22 mouse cellular contexts compared by ENCODE assay signal in genomic region chr7:4139391-4139790, GRCm38 (mm10). TPM values are rescaled to one million over a fixed set of nuclear protein-coding genes. Genes with fewer than 3 reads are reported as not detected.
DNase-seq lines count a peak whose midpoint lies in the region; ATAC-seq and TF ChIP-seq lines count a peak whose summit lies in the region.
"Had no signal": no experiment of that assay in that cellular context is flagged by ENCODE, and none has a peak within 500 bp of the region (broad histone marks: within the 10 kb centered on the region; RNA-seq: fewer than 3 reads in every experiment).

No protein-coding gene starts in this region.

- ATAC-seq in midbrain, embryonic 12.5 days (ENCODE audit: low FRiP score, low read depth) = no peak
- ATAC-seq in midbrain, embryonic 15.5 days (replicated peaks) = no peak
- ATAC-seq in stomach, postnatal 0 days (ENCODE audit: low FRiP score, low TSS enrichment) = no peak
- ATAC-seq: forebrain, postnatal 0 days; inflammation-experienced regulatory T-cells, adult 6 months; midbrain, embryonic 16.5 days had no signal

- peaks cover 60% of the 10 kb centered on the region for H3K36me3 ChIP-seq in midbrain, embryonic 12.5 days
- peaks cover 51% of the 10 kb centered on the region for H3K36me3 ChIP-seq in midbrain, embryonic 15.5 days (replicated peaks)
- peaks cover 47% of the 10 kb centered on the region for H3K36me3 ChIP-seq in stomach, postnatal 0 days (ENCODE audit: control insufficient read depth, insufficient read depth, low read length)

- WGBS in midbrain, embryonic 12.5 days = 91% methylated on average over 5 of the region's 5 CpGs
- WGBS in midbrain, embryonic 15.5 days = 96% methylated on average over 5 of the region's 5 CpGs
- 93% methylated on average over 5 of the region's 5 CpGs for WGBS in stomach, postnatal 0 days

- H3K27me3 ChIP-seq in midbrain, embryonic 12.5 days = no peaks in the 10 kb centered on the region
- no peaks in the 10 kb centered on the region for H3K27me3 ChIP-seq in midbrain, embryonic 15.5 days (replicated peaks)
- H3K27me3 ChIP-seq in stomach, postnatal 0 days (ENCODE audit: control insufficient read depth, insufficient read depth, low read length) = no peaks in the 10 kb centered on the region
- H3K27me3 ChIP-seq: heart, embryonic 15.5 days; stomach, embryonic 15.5 days had no signal

- peak; percentile 24 for DNase-seq in cerebellum, adult 9-11 months
- DNase-seq in cerebellum, adult 18-20 months = no peak
- DNase-seq in layer of hippocampus, adult 9-11 months = peak; percentile 2
- no peak for DNase-seq in layer of hippocampus, adult 9-10 months (ENCODE audit: low spot score)
- DNase-seq in stomach, postnatal 0 days (ENCODE audit: low spot score) = peak; percentile 8
- DNase-seq: adrenal gland, postnatal 25 days; forebrain, postnatal 0 days; gastrocnemius, postnatal 25 days; heart, adult 2 months; heart, postnatal 4 days; kidney, adult 8-10 months; kidney, postnatal 14 days; left cerebral cortex, postnatal 4 days; lung, adult 2 months; lung, postnatal 14 days had no signal

- TF ChIP-seq EP300 in stomach, postnatal 0 days (optimal IDR thresholded peaks at IDR 0.05) = no peak

- H3K27ac ChIP-seq in midbrain, embryonic 12.5 days (replicated peaks) = no peak overlapping the region
- H3K27ac ChIP-seq in midbrain, embryonic 15.5 days = no peak overlapping the region
- H3K27ac ChIP-seq in stomach, postnatal 0 days (replicated peaks) = no peak overlapping the region
- H3K27ac ChIP-seq: heart, adult 2 months; heart, embryonic 15.5 days; hindbrain, embryonic 14.5 days; stomach, embryonic 15.5 days had no signal

- H3K4me1 ChIP-seq in midbrain, embryonic 12.5 days = peaks cover 13% of the 10 kb centered on the region
- peaks cover 25% of the 10 kb centered on the region for H3K4me1 ChIP-seq in midbrain, embryonic 15.5 days
- H3K4me1 ChIP-seq in stomach, postnatal 0 days (replicated peaks; ENCODE audit: control insufficient read depth, insufficient read depth) = peaks cover 4% of the 10 kb centered on the region

- TF ChIP-seq CTCF in stomach, postnatal 0 days (IDR thresholded peaks at IDR 0.05; ENCODE audit: low read depth) = no peak

- no peak overlapping the region for H3K4me3 ChIP-seq in midbrain, embryonic 12.5 days
- H3K4me3 ChIP-seq in midbrain, embryonic 15.5 days = no peak overlapping the region
- H3K4me3 ChIP-seq in stomach, postnatal 0 days (ENCODE audit: low read depth, low read length) = no peak overlapping the region
- H3K4me3 ChIP-seq: heart, adult 2 months; heart, embryonic 15.5 days; stomach, embryonic 15.5 days had no signal

- no peak overlapping the region for H3K4me2 ChIP-seq in midbrain, embryonic 12.5 days (replicated peaks)
- no peak overlapping the region for H3K4me2 ChIP-seq in midbrain, embryonic 15.5 days
- no peak overlapping the region for H3K4me2 ChIP-seq in stomach, postnatal 0 days (replicated peaks; ENCODE audit: low read depth)
- H3K4me2 ChIP-seq: heart, embryonic 15.5 days; hindbrain, embryonic 14.5 days; stomach, embryonic 15.5 days had no signal

- H3K9me3 ChIP-seq in midbrain, embryonic 12.5 days = no peaks in the 10 kb centered on the region
- no peaks in the 10 kb centered on the region for H3K9me3 ChIP-seq in midbrain, embryonic 15.5 days
- no peaks in the 10 kb centered on the region for H3K9me3 ChIP-seq in stomach, postnatal 0 days (ENCODE audit: control insufficient read depth, low read length)
- H3K9me3 ChIP-seq: heart, embryonic 15.5 days; stomach, embryonic 15.5 days had no signal

- 0 out of 2 replicates have a peak overlapping the region, but pooled peaks have one; percentile 11 for H3K9ac ChIP-seq in midbrain, embryonic 12.5 days (replicated peaks)
- no peak overlapping the region for H3K9ac ChIP-seq in midbrain, embryonic 15.5 days
- no peak overlapping the region for H3K9ac ChIP-seq in stomach, postnatal 0 days (ENCODE audit: low read length)
- H3K9ac ChIP-seq: forebrain, postnatal 0 days; heart, embryonic 15.5 days; hindbrain, embryonic 14.5 days; stomach, embryonic 15.5 days had no signal

RNA-seq across cellular contexts. Expression of gene Leng8, which starts 2.6 kb away (rescaled TPM):
- polyA plus RNA-seq in midbrain, embryonic 12.5 days (2016; fragmentation: Nextera tagmentation; extraction: Ambion mirVana) = 121 and 130 TPM in 2 replicates
- 102 and 104 TPM in 2 replicates for polyA plus RNA-seq in midbrain, embryonic 15.5 days (2015; fragmentation: Nextera tagmentation; extraction: Ambion mirVana)
- polyA plus RNA-seq in stomach, postnatal 0 days (2015; fragmentation: Nextera tagmentation; extraction: Ambion mirVana) = 14.7 and 20.1 TPM in 2 replicates

RNA-seq across cellular contexts. Expression of gene Leng9, which starts 10.8 kb away (rescaled TPM):
- polyA plus RNA-seq in midbrain, embryonic 12.5 days (2016; fragmentation: Nextera tagmentation; extraction: Ambion mirVana) = 2.5 and 2.7 TPM in 2 replicates
- 5.2 and 6.0 TPM in 2 replicates for polyA plus RNA-seq in midbrain, embryonic 15.5 days (2015; fragmentation: Nextera tagmentation; extraction: Ambion mirVana)
- 7.4 and 8.5 TPM in 2 replicates for polyA plus RNA-seq in stomach, postnatal 0 days (2015; fragmentation: Nextera tagmentation; extraction: Ambion mirVana)

RNA-seq across cellular contexts. Expression of gene Ttyh1, which starts 20.2 kb away (rescaled TPM):
- 79.8 and 87.2 TPM in 2 replicates for polyA plus RNA-seq in midbrain, embryonic 12.5 days (2016; fragmentation: Nextera tagmentation; extraction: Ambion mirVana)
- 115 and 144 TPM in 2 replicates for polyA plus RNA-seq in midbrain, embryonic 15.5 days (2015; fragmentation: Nextera tagmentation; extraction: Ambion mirVana)
- 4.1 and 4.3 TPM in 2 replicates for polyA plus RNA-seq in stomach, postnatal 0 days (2015; fragmentation: Nextera tagmentation; extraction: Ambion mirVana)

RNA-seq across cellular contexts. Expression of gene Cdc42ep5, which starts 25.3 kb away (rescaled TPM):
- polyA plus RNA-seq in midbrain, embryonic 12.5 days (2016; fragmentation: Nextera tagmentation; extraction: Ambion mirVana) = 13.2 and 17.7 TPM in 2 replicates
- polyA plus RNA-seq in midbrain, embryonic 15.5 days (2015; fragmentation: Nextera tagmentation; extraction: Ambion mirVana) = 6.2 and 6.4 TPM in 2 replicates
- 119 and 121 TPM in 2 replicates for polyA plus RNA-seq in stomach, postnatal 0 days (2015; fragmentation: Nextera tagmentation; extraction: Ambion mirVana)
- polyA plus RNA-seq: inflammation-experienced regulatory T-cells, adult 6 months had no signal

Comparison
In these comparisons a context has a peak if more than half of its experiments do, and no peak if none do; other contexts are left out.
1. DNase-seq: peak in cerebellum, adult 9-11 months (single experiment), layer of hippocampus, adult 9-11 months (single experiment) and stomach, postnatal 0 days (single experiment); none in cerebellum, adult 18-20 months (0 of 2) and layer of hippocampus, adult 9-10 months (single experiment).
2. RNA of gene Ttyh1, which starts 20.2 kb away (polyA plus RNA-seq): 115 to 144 TPM in midbrain, embryonic 15.5 days and 79.8 to 87.2 TPM in midbrain, embryonic 12.5 days; 4.1 to 4.3 TPM in stomach, postnatal 0 days; every median in the first group is over 10 times any median in the second.